Mouse (Mus musculus): ENCODE data around the gene Zfp618. TPM values are rescaled to one million over a fixed set of nuclear protein-coding genes. Genes with fewer than 3 reads are reported as not detected.

Zfp618 gene
- polyA plus RNA-seq, 1 experiment from 2014 or later = 9.2 TPM

- Histone ChIP-seq H3K27ac (ENCODE audit: low read length) (no peak overlapping the region), H3K36me3 (ENCODE audit: control insufficient read depth, insufficient read depth) (no peaks in the 10 kb centered on the region), H3K9me3 (replicated peaks; ENCODE audit: control insufficient read depth, low read length) (no peaks in the 10 kb centered on the region), H3K4me1 (ENCODE audit: control insufficient read depth, low read depth, low read length) (peaks cover 3% of the 10 kb centered on the region; the same call in 1 of the 2 replicates), H3K4me3 (ENCODE audit: low read depth, low read length) (no peak overlapping the region), H3K4me2 (ENCODE audit: low read depth, low read length) (0 out of 2 replicates have a peak overlapping the region, but pooled peaks have one; percentile 9), H3K27me3 (ENCODE audit: control insufficient read depth, insufficient read depth, low read depth, low read length) (peaks cover 13% of the 10 kb centered on the region), H3K9ac (ENCODE audit: low read depth, low read length) (no peak overlapping the region)
- 49% methylated on average over 5 of the region's 5 CpGs for WGBS (ENCODE audit: insufficient replicate concordance)
- no peak for ATAC-seq (ENCODE audit: low read depth)
Measured at GRCm38 (mm10) chr4:62969526-62969925, 4.2 kb downstream of the Zfp618 start.

DNA sequence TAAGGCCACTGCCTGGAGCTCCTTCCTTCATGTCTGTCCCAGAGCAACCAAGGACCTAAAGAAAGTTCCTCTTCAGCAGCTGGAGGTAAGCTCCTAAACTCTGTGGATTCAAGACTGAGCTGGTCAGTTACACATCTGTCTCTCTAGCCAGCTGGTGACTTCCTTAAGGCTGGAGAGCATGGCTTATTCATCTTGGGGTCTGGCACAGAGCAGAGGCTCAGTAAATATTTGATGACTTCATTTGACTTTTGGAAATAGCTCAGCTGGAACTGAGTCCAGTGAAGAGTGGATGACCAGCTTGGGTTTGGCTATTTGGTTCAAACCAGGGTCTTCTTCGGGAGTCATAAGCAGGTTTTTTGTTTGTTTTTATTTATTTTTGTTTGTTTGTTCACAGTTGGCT, 6.6 kb downstream of the Zfp618 start:
- Histone ChIP-seq H3K4me3 (ENCODE audit: low read depth, low read length) (no peak overlapping the region), H3K4me1 (ENCODE audit: control insufficient read depth, low read depth, low read length) (peaks cover 3% of the 10 kb centered on the region; the same call in 1 of the 2 replicates), H3K9ac (ENCODE audit: low read depth, low read length) (no peak overlapping the region), H3K4me2 (ENCODE audit: low read depth, low read length) (no peak overlapping the region), H3K27ac (ENCODE audit: low read length) (no peak overlapping the region), H3K27me3 (ENCODE audit: control insufficient read depth, insufficient read depth, low read depth, low read length) (no peaks in the 10 kb centered on the region), H3K36me3 (ENCODE audit: control insufficient read depth, insufficient read depth) (no peaks in the 10 kb centered on the region), H3K9me3 (replicated peaks; ENCODE audit: control insufficient read depth, low read length) (0 out of 2 replicates have a peak, but pooled peaks cover 2% of the 10 kb centered on the region)
- 47% methylated on average over 1 of the region's 1 CpGs for WGBS (ENCODE audit: insufficient replicate concordance)
- no peak for ATAC-seq (ENCODE audit: low read depth)

DNA sequence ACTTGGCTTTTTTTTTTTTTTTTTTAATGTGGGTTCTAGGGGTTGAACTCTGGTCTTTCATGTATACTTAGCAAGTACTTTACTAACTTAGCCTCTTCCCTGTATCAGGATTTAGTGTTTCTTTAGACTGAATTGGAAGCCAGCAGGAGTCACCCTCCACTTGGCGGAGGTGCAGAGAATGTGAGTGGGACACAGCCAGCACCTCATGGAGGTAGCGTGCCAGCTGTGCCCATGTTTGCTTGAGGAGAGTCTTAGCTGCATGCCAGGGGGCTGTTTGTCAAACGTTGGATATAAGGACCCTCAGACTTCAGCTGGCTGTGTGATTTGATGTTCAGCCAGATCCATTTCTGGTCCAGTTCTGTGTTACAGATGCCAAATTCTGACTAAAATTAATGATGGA, 7.7 kb downstream of the Zfp618 start:
- no peaks in the 10 kb centered on the region for H3K27me3 ChIP-seq (ENCODE audit: control insufficient read depth, insufficient read depth, low read depth, low read length)
- 0 out of 2 replicates have a peak, but pooled peaks cover 2% of the 10 kb centered on the region for H3K9me3 ChIP-seq (replicated peaks; ENCODE audit: control insufficient read depth, low read length)
- WGBS (ENCODE audit: insufficient replicate concordance) = 61% methylated on average over 3 of the region's 3 CpGs
- no peak overlapping the region for H3K4me3 ChIP-seq (ENCODE audit: low read depth, low read length)
- ATAC-seq (ENCODE audit: low read depth) = no peak
- H3K4me1 ChIP-seq (ENCODE audit: control insufficient read depth, low read depth, low read length) = peaks cover 3% of the 10 kb centered on the region; the same call in 1 of the 2 replicates
- no peaks in the 10 kb centered on the region for H3K36me3 ChIP-seq (ENCODE audit: control insufficient read depth, insufficient read depth)
- H3K9ac ChIP-seq (ENCODE audit: low read depth, low read length) = no peak overlapping the region
- H3K27ac ChIP-seq (ENCODE audit: low read length) = no peak overlapping the region
- H3K4me2 ChIP-seq (ENCODE audit: low read depth, low read length) = no peak overlapping the region

DNA sequence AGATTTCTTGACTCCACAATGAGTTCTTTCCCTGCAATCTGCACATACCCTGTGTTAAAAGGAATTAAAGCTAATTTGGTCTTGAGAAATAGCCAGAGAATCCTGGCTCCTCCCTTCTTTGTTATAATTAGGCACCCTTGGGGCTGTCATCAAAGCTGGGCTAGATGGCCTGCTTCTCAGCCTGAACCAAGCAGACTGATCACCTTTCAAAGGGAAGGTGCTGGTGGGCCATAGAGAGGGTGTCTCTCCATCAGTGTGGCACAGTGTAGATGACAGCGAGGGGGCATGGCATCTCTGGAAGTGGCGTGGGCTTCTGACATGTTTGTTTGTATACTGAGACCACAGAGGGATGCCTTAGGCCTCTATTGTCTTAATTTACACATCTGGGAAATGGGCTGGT, 9.5 kb downstream of the Zfp618 start:
- Histone ChIP-seq H3K4me2 (ENCODE audit: low read depth, low read length) (no peak overlapping the region), H3K27ac (ENCODE audit: low read length) (no peak overlapping the region), H3K9me3 (replicated peaks; ENCODE audit: control insufficient read depth, low read length) (0 out of 2 replicates have a peak, but pooled peaks cover 2% of the 10 kb centered on the region), H3K36me3 (ENCODE audit: control insufficient read depth, insufficient read depth) (no peaks in the 10 kb centered on the region), H3K9ac (ENCODE audit: low read depth, low read length) (no peak overlapping the region), H3K4me1 (ENCODE audit: control insufficient read depth, low read depth, low read length) (no peaks in the 10 kb centered on the region; the same call in 1 of the 2 replicates), H3K27me3 (ENCODE audit: control insufficient read depth, insufficient read depth, low read depth, low read length) (no peaks in the 10 kb centered on the region), H3K4me3 (ENCODE audit: low read depth, low read length) (no peak overlapping the region)
- ATAC-seq (ENCODE audit: low read depth) = no peak
- whole genome bisulfite sequencing (ENCODE audit: insufficient replicate concordance) = 57% methylated on average over 2 of the region's 2 CpGs

GRCm38 (mm10) chr4:62975541-62975940, 10.2 kb downstream of the Zfp618 start:
- Histone ChIP-seq H3K27me3 (ENCODE audit: control insufficient read depth, insufficient read depth, low read depth, low read length) (no peaks in the 10 kb centered on the region), H3K4me1 (ENCODE audit: control insufficient read depth, low read depth, low read length) (no peaks in the 10 kb centered on the region; the same call in 1 of the 2 replicates), H3K9ac (ENCODE audit: low read depth, low read length) (no peak overlapping the region), H3K36me3 (ENCODE audit: control insufficient read depth, insufficient read depth) (no peaks in the 10 kb centered on the region), H3K4me2 (ENCODE audit: low read depth, low read length) (no peak overlapping the region), H3K27ac (ENCODE audit: low read length) (no peak overlapping the region), H3K4me3 (ENCODE audit: low read depth, low read length) (no peak overlapping the region), H3K9me3 (replicated peaks; ENCODE audit: control insufficient read depth, low read length) (0 out of 2 replicates have a peak, but pooled peaks cover 2% of the 10 kb centered on the region)
- no peak for ATAC-seq (ENCODE audit: low read depth)
- WGBS (ENCODE audit: insufficient replicate concordance) = 71% methylated on average over 6 of the region's 6 CpGs

DNA sequence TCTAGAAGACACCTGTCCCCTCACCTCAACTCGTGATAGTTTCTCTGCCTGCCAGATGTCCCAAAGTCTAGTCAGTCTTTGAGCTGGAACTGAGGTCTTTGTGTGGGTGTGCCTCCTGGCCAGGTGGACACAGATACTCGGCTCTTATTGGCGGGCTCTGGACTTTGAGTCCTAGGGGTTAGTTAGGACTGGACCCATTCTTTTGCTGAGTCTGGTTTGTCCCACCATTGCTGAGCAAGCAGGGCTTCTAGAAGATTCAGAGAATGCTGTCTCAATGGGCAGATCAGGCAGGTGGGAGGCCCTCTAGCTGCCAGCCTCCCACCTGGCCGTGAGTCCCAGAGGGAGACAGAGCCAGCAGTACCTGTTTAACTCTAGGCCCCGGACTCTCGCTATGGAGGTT, 12.1 kb downstream of the Zfp618 start:
- Histone ChIP-seq H3K9me3 (replicated peaks; ENCODE audit: control insufficient read depth, low read length) (0 out of 2 replicates have a peak, but pooled peaks cover 2% of the 10 kb centered on the region), H3K9ac (ENCODE audit: low read depth, low read length) (no peak overlapping the region), H3K27me3 (ENCODE audit: control insufficient read depth, insufficient read depth, low read depth, low read length) (no peaks in the 10 kb centered on the region), H3K4me2 (ENCODE audit: low read depth, low read length) (no peak overlapping the region), H3K36me3 (ENCODE audit: control insufficient read depth, insufficient read depth) (no peaks in the 10 kb centered on the region), H3K27ac (ENCODE audit: low read length) (no peak overlapping the region), H3K4me3 (ENCODE audit: low read depth, low read length) (no peak overlapping the region), H3K4me1 (ENCODE audit: control insufficient read depth, low read depth, low read length) (no peaks in the 10 kb centered on the region)
- 65% methylated on average over 6 of the region's 6 CpGs for WGBS (ENCODE audit: insufficient replicate concordance)
- peak; percentile 47; the same call in 1 of the 2 replicates for ATAC-seq (ENCODE audit: low read depth)

GRCm38 (mm10) chr4:62978501-62978911, 13.1 kb downstream of the Zfp618 start:
- no peaks in the 10 kb centered on the region for H3K4me1 ChIP-seq (ENCODE audit: control insufficient read depth, low read depth, low read length)
- no peak overlapping the region for H3K27ac ChIP-seq (ENCODE audit: low read length)
- WGBS (ENCODE audit: insufficient replicate concordance) = 73% methylated on average over 10 of the region's 10 CpGs
- H3K4me2 ChIP-seq (ENCODE audit: low read depth, low read length) = no peak overlapping the region
- H3K9me3 ChIP-seq (replicated peaks; ENCODE audit: control insufficient read depth, low read length) = 0 out of 2 replicates have a peak, but pooled peaks cover 2% of the 10 kb centered on the region
- H3K27me3 ChIP-seq (ENCODE audit: control insufficient read depth, insufficient read depth, low read depth, low read length) = no peaks in the 10 kb centered on the region
- H3K4me3 ChIP-seq (ENCODE audit: low read depth, low read length) = no peak overlapping the region
- H3K36me3 ChIP-seq (ENCODE audit: control insufficient read depth, insufficient read depth) = no peaks in the 10 kb centered on the region
- no peak for ATAC-seq (ENCODE audit: low read depth)
- H3K9ac ChIP-seq (ENCODE audit: low read depth, low read length) = no peak overlapping the region

- 0 out of 2 replicates have a peak, but pooled peaks cover 2% of the 10 kb centered on the region for H3K9me3 ChIP-seq (replicated peaks; ENCODE audit: control insufficient read depth, low read length)
- no peak overlapping the region for H3K4me3 ChIP-seq (ENCODE audit: low read depth, low read length)
- no peaks in the 10 kb centered on the region for H3K27me3 ChIP-seq (ENCODE audit: control insufficient read depth, insufficient read depth, low read depth, low read length)
- H3K27ac ChIP-seq (ENCODE audit: low read length) = peak overlapping the region; percentile 21
- peak; percentile 75 for ATAC-seq (ENCODE audit: low read depth)
- 40% methylated on average over 2 of the region's 2 CpGs for WGBS (ENCODE audit: insufficient replicate concordance)
- no peak overlapping the region for H3K4me2 ChIP-seq (ENCODE audit: low read depth, low read length)
- no peaks in the 10 kb centered on the region for H3K36me3 ChIP-seq (ENCODE audit: control insufficient read depth, insufficient read depth)
- no peaks in the 10 kb centered on the region for H3K4me1 ChIP-seq (ENCODE audit: control insufficient read depth, low read depth, low read length)
- H3K9ac ChIP-seq (ENCODE audit: low read depth, low read length) = no peak overlapping the region
Measured at GRCm38 (mm10) chr4:62981572-62981971, 16.2 kb downstream of the Zfp618 start.

DNA sequence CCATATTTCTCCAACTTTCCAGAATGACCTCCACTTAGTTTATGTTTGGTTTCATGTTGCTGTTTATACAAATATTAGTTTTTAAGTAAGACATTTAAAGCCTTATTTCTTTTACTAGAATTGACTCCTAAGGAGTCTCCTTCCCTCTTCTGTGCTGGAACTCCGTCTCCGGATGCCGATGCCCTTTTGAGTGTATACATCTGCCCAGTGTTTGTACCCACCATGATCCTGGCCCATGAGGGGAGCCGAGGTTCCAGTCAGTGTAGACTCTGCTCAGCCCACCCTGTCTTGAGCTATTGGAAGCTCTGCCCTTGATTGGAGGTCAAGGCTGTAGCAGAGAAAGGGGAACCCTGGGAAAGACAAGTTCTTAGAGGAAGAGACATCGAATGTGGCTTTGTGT, 18.2 kb downstream of the Zfp618 start:
- Histone ChIP-seq H3K9me3 (replicated peaks; ENCODE audit: control insufficient read depth, low read length) (no peaks in the 10 kb centered on the region), H3K27me3 (ENCODE audit: control insufficient read depth, insufficient read depth, low read depth, low read length) (no peaks in the 10 kb centered on the region), H3K36me3 (ENCODE audit: control insufficient read depth, insufficient read depth) (no peaks in the 10 kb centered on the region), H3K4me3 (ENCODE audit: low read depth, low read length) (no peak overlapping the region), H3K4me1 (ENCODE audit: control insufficient read depth, low read depth, low read length) (no peaks in the 10 kb centered on the region), H3K27ac (ENCODE audit: low read length) (no peak overlapping the region), H3K9ac (ENCODE audit: low read depth, low read length) (no peak overlapping the region), H3K4me2 (ENCODE audit: low read depth, low read length) (no peak overlapping the region)
- no peak for ATAC-seq (ENCODE audit: low read depth)
- 82% methylated on average over 5 of the region's 5 CpGs for WGBS (ENCODE audit: insufficient replicate concordance)
